Mouse (Mus musculus) heart, embryonic 12.5 days (tissue): ENCODE results near the gene Plekhg5. TPM values are rescaled to one million over a fixed set of nuclear protein-coding genes. Genes with fewer than 3 reads are reported as not detected.

Source experiments
- ATAC-seq: fragments of 200-750 bp; cut with Nextera tagmentation; 2 replicates; pipeline ENCODE4 v1.8.0; 2017; ENCODE audit warnings: moderate TSS enrichment, moderate library complexity; ENCODE audit not compliant: insufficient number of reproducible peaks, low FRiP score
- H3K27ac ChIP-seq: fragments of 300-500 bp; sonication (generic); 2 replicates; pipeline ENCODE4 v1.5.1; 2016; ENCODE audit warnings: mild to moderate bottlenecking, moderate library complexity; ENCODE audit not compliant: poor library complexity, severe bottlenecking
- H3K27me3 ChIP-seq: fragments of 300-500 bp; sonication (generic); replicated peaks from 2 replicates; pipeline ENCODE4 v1.6.1; 2016; ENCODE audit warnings: mild to moderate bottlenecking, moderate library complexity
- H3K36me3 ChIP-seq: fragments of 300-500 bp; sonication (generic); 2 replicates; pipeline ENCODE4 v1.6.1; 2016; ENCODE audit warnings: mild to moderate bottlenecking, moderate library complexity
- H3K4me1 ChIP-seq: fragments of 300-500 bp; sonication (generic); replicated peaks from 2 replicates; pipeline ENCODE4 v1.6.1; 2016; ENCODE audit warnings: mild to moderate bottlenecking
- H3K4me2 ChIP-seq: fragments of 300-500 bp; sonication (generic); 2 replicates; pipeline ENCODE4 v1.6.1; 2016; ENCODE audit warnings: mild to moderate bottlenecking, moderate library complexity
- H3K4me3 ChIP-seq: fragments of 300-500 bp; sonication (generic); 2 replicates; pipeline ENCODE4 v1.5.1; 2016; ENCODE audit warnings: mild to moderate bottlenecking
- H3K9ac ChIP-seq: fragments of 300-500 bp; sonication (generic); 2 replicates; pipeline ENCODE4 v1.6.1; 2016; ENCODE audit warnings: mild to moderate bottlenecking, moderate library complexity
- H3K9me3 ChIP-seq: fragments of 300-500 bp; sonication (generic); replicated peaks from 2 replicates; pipeline ENCODE4 v1.6.1; 2016; ENCODE audit warnings: mild to moderate bottlenecking, moderate library complexity
- WGBS: fragments of 180-500 bp; shearing (Covaris S2); methylation state at CpG from one replicate; pipeline ENCODE4 v1.1.7; 2016; 5-methylcytosine and 5-hydroxymethylcytosine counted together
- polyA plus RNA-seq: library from polyadenylated mRNA; unstranded; fragments of >200 nt; fragmentation: Nextera tagmentation; extraction: Ambion mirVana; gene quantifications from 2 replicates; pipeline ENCODE4 v1.2.1, GENCODE M21; 2016

The Plekhg5 gene
- polyA plus RNA-seq, 1 experiment from 2014 or later, result 13.6 TPM

GRCm38 (mm10) chr4:152117538-152117937 lies 45.2 kb downstream of the Plekhg5 start:
- Histone ChIP-seq H3K27me3 (peaks cover 95% of the 10 kb centered on the region), H3K4me1 (peaks cover 37% of the 10 kb centered on the region), H3K9me3 (no peaks in the 10 kb centered on the region), H3K9ac (no peak overlapping the region), H3K36me3 (peaks cover 24% of the 10 kb centered on the region), H3K27ac (no peak overlapping the region), H3K4me3 (no peak overlapping the region), H3K4me2 (no peak overlapping the region)
- ATAC-seq, result no peak
- WGBS, result 67% methylated on average over 9 of the region's 9 CpGs

GRCm38 (mm10) chr4:152119396-152120292 lies 47.3 kb downstream of the Plekhg5 start:
- H3K27me3 ChIP-seq, result peaks cover 99% of the 10 kb centered on the region
- no peak overlapping the region for H3K27ac ChIP-seq
- peaks cover 39% of the 10 kb centered on the region for H3K4me1 ChIP-seq
- no peak for ATAC-seq
- H3K36me3 ChIP-seq, result peaks cover 4% of the 10 kb centered on the region
- H3K4me2 ChIP-seq, result peak overlapping the region; percentile 60
- H3K9ac ChIP-seq, result no peak overlapping the region
- H3K4me3 ChIP-seq, result peak overlapping the region; percentile 35
- 5% methylated on average over 39 of the region's 39 CpGs for WGBS
- no peaks in the 10 kb centered on the region for H3K9me3 ChIP-seq

GRCm38 (mm10) chr4:152120311-152121182 lies 48.2 kb downstream of the Plekhg5 start:
- Histone ChIP-seq H3K27ac (no peak overlapping the region), H3K4me2 (peak overlapping the region; percentile 60), H3K4me3 (peak overlapping the region; percentile 35), H3K9me3 (no peaks in the 10 kb centered on the region), H3K9ac (0 out of 2 replicates have a peak overlapping the region, but pooled peaks have one; percentile 40), H3K4me1 (peaks cover 43% of the 10 kb centered on the region), H3K36me3 (no peaks in the 10 kb centered on the region), H3K27me3 (peaks cover 99% of the 10 kb centered on the region)
- WGBS, result 2% methylated on average over 31 of the region's 31 CpGs
- no peak for ATAC-seq

- Histone ChIP-seq H3K4me3 (peak overlapping the region; percentile 35), H3K9me3 (no peaks in the 10 kb centered on the region)
- ATAC-seq, result no peak
Measured at GRCm38 (mm10) chr4:152121183-152121505, 48.8 kb downstream of the Plekhg5 start.

GRCm38 (mm10) chr4:152124361-152124961 lies 52.2 kb downstream of the Plekhg5 start:
- ATAC-seq, result no peak
- 13% methylated on average over 13 of the region's 13 CpGs for WGBS
- Histone ChIP-seq H3K27ac (no peak overlapping the region), H3K4me3 (peak overlapping the region; percentile 31; the same call in 1 of the 2 replicates), H3K4me1 (peaks cover 44% of the 10 kb centered on the region), H3K27me3 (peaks cover 99% of the 10 kb centered on the region), H3K4me2 (peak overlapping the region; percentile 67), H3K9ac (no peak overlapping the region), H3K9me3 (no peaks in the 10 kb centered on the region), H3K36me3 (no peaks in the 10 kb centered on the region)

More at GRCm38 (mm10) chr4:152121183-152121505, 48.8 kb downstream of the Plekhg5 start:
- no peaks in the 10 kb centered on the region for H3K36me3 ChIP-seq
- H3K9ac ChIP-seq, result 0 out of 2 replicates have a peak overlapping the region, but pooled peaks have one; percentile 40
- no peak overlapping the region for H3K27ac ChIP-seq
- peak overlapping the region; percentile 60 for H3K4me2 ChIP-seq
- peaks cover 43% of the 10 kb centered on the region for H3K4me1 ChIP-seq
- peaks cover 99% of the 10 kb centered on the region for H3K27me3 ChIP-seq
- 3% methylated on average over 12 of the region's 12 CpGs for WGBS

- peaks cover 39% of the 10 kb centered on the region for H3K4me1 ChIP-seq
- H3K9ac ChIP-seq, result peak overlapping the region; percentile 21
- 5% methylated on average over 56 of the region's 56 CpGs for WGBS
- no peaks in the 10 kb centered on the region for H3K9me3 ChIP-seq
- H3K36me3 ChIP-seq, result no peaks in the 10 kb centered on the region
- no peak for ATAC-seq
- no peak overlapping the region for H3K27ac ChIP-seq
- peaks cover 99% of the 10 kb centered on the region for H3K27me3 ChIP-seq
- peak overlapping the region; percentile 31 for H3K4me3 ChIP-seq
- H3K4me2 ChIP-seq, result peak overlapping the region; percentile 67
Measured at GRCm38 (mm10) chr4:152125161-152126025, 53.1 kb downstream of the Plekhg5 start.

GRCm38 (mm10) chr4:152126026-152126920 lies 54.0 kb downstream of the Plekhg5 start:
- Histone ChIP-seq H3K9ac (peak overlapping the region; percentile 42), H3K27ac (no peak overlapping the region), H3K4me2 (peak overlapping the region; percentile 67), H3K36me3 (no peaks in the 10 kb centered on the region), H3K4me1 (peaks cover 39% of the 10 kb centered on the region), H3K4me3 (peak overlapping the region; percentile 31), H3K9me3 (no peaks in the 10 kb centered on the region), H3K27me3 (peaks cover 99% of the 10 kb centered on the region)
- 6% methylated on average over 65 of the region's 65 CpGs for WGBS
- ATAC-seq, result no peak

GRCm38 (mm10) chr4:152127884-152128283 lies 55.6 kb downstream of the Plekhg5 start:
- Histone ChIP-seq H3K4me1 (peaks cover 48% of the 10 kb centered on the region), H3K4me3 (no peak overlapping the region), H3K27ac (no peak overlapping the region), H3K36me3 (no peaks in the 10 kb centered on the region), H3K9ac (no peak overlapping the region), H3K4me2 (no peak overlapping the region), H3K27me3 (peaks cover 100% of the 10 kb centered on the region), H3K9me3 (no peaks in the 10 kb centered on the region)
- no peak for ATAC-seq
- 79% methylated on average over 11 of the region's 11 CpGs for WGBS

- WGBS, result 70% methylated on average over 5 of the region's 5 CpGs
- Histone ChIP-seq H3K9me3 (no peaks in the 10 kb centered on the region), H3K36me3 (no peaks in the 10 kb centered on the region), H3K4me3 (no peak overlapping the region), H3K27ac (no peak overlapping the region), H3K27me3 (peaks cover 100% of the 10 kb centered on the region), H3K4me1 (peaks cover 48% of the 10 kb centered on the region), H3K9ac (no peak overlapping the region), H3K4me2 (no peak overlapping the region)
- no peak for ATAC-seq
Measured at GRCm38 (mm10) chr4:152128784-152129183, 56.5 kb downstream of the Plekhg5 start.
